Mouse (Mus musculus) midbrain, embryonic 13.5 days (tissue): Measurements from ENCODE around the gene Fmo3. TPM values are rescaled to one million over a fixed set of nuclear protein-coding genes. Genes with fewer than 3 reads are reported as not detected.

ENCODE experiments used
- ATAC-seq: fragments of 200-750 bp; cut with Nextera tagmentation; 2 replicates; pipeline ENCODE4 v1.8.0; 2017; ENCODE audit warnings: mild to moderate bottlenecking, moderate TSS enrichment, moderate library complexity
- H3K27ac ChIP-seq: fragments of 300-500 bp; sonication (generic); 2 replicates; pipeline ENCODE4 v1.5.1; 2015; ENCODE audit warnings: inconsistent platforms, mild to moderate bottlenecking, moderate library complexity
- H3K27me3 ChIP-seq: fragments of 300-500 bp; sonication (generic); 2 replicates; pipeline ENCODE4 v1.6.1; 2015; ENCODE audit warnings: mild to moderate bottlenecking, inconsistent platforms
- H3K36me3 ChIP-seq: fragments of 300-500 bp; sonication (generic); 2 replicates; pipeline ENCODE4 v1.6.1; 2015; ENCODE audit warnings: mild to moderate bottlenecking, inconsistent platforms
- H3K4me1 ChIP-seq: fragments of 300-500 bp; sonication (generic); replicated peaks from 2 replicates; pipeline ENCODE4 v1.6.1; 2015; ENCODE audit warnings: inconsistent platforms
- H3K4me2 ChIP-seq: fragments of 300-500 bp; sonication (generic); replicated peaks from 2 replicates; pipeline ENCODE4 v1.6.1; 2015; ENCODE audit warnings: moderate library complexity, mild to moderate bottlenecking, inconsistent platforms
- H3K4me3 ChIP-seq: fragments of 300-500 bp; sonication (generic); replicated peaks from 2 replicates; pipeline ENCODE4 v1.5.1; 2015; ENCODE audit warnings: mild to moderate bottlenecking, inconsistent platforms
- H3K9ac ChIP-seq: fragments of 300-500 bp; sonication (generic); replicated peaks from 2 replicates; pipeline ENCODE4 v1.6.1; 2015; ENCODE audit warnings: mild to moderate bottlenecking, inconsistent platforms
- H3K9me3 ChIP-seq: fragments of 300-500 bp; sonication (generic); 2 replicates; pipeline ENCODE4 v1.6.1; 2016; ENCODE audit warnings: mild to moderate bottlenecking, inconsistent platforms
- WGBS: fragments of 180-500 bp; shearing (Covaris S2); methylation state at CpG from one replicate; pipeline ENCODE4 v1.1.7; 2015; 5-methylcytosine and 5-hydroxymethylcytosine counted together
- polyA plus RNA-seq: library from polyadenylated mRNA; unstranded; fragments of >200 nt; fragmentation: Nextera tagmentation; extraction: Ambion mirVana; gene quantifications from 2 replicates; pipeline ENCODE4 v1.2.1, GENCODE M21; 2015

Gene Fmo3
- polyA plus RNA-seq, 1 experiment from 2014 or later = not detected

- H3K9ac ChIP-seq = no peak overlapping the region
- peak; percentile 62; the same call in 1 of the 2 replicates for ATAC-seq
- 80% methylated on average over 4 of the region's 4 CpGs for WGBS
- no peaks in the 10 kb centered on the region for H3K27me3 ChIP-seq
- H3K27ac ChIP-seq = no peak overlapping the region
- no peak overlapping the region for H3K4me2 ChIP-seq
- H3K4me1 ChIP-seq = peaks cover 10% of the 10 kb centered on the region; the same call in 1 of the 2 replicates
- H3K4me3 ChIP-seq = no peak overlapping the region
- no peaks in the 10 kb centered on the region for H3K36me3 ChIP-seq
- H3K9me3 ChIP-seq = no peaks in the 10 kb centered on the region
Observed at GRCm38 (mm10) chr1:162946837-162947558, 37.3 kb downstream of the Fmo3 start.

GRCm38 (mm10) chr1:162943700-162944099 is 40.6 kb downstream of the Fmo3 start:
- peaks cover 10% of the 10 kb centered on the region; the same call in 1 of the 2 replicates for H3K4me1 ChIP-seq
- H3K9me3 ChIP-seq = no peaks in the 10 kb centered on the region
- no peak overlapping the region for H3K27ac ChIP-seq
- no peaks in the 10 kb centered on the region for H3K36me3 ChIP-seq
- H3K4me2 ChIP-seq = no peak overlapping the region
- 78% methylated on average over 6 of the region's 6 CpGs for WGBS
- H3K27me3 ChIP-seq = no peaks in the 10 kb centered on the region
- H3K4me3 ChIP-seq = no peak overlapping the region
- ATAC-seq = no peak
- H3K9ac ChIP-seq = no peak overlapping the region

GRCm38 (mm10) chr1:162938696-162939351 is 45.5 kb downstream of the Fmo3 start:
- no peaks in the 10 kb centered on the region for H3K27me3 ChIP-seq
- ATAC-seq = no peak
- H3K4me1 ChIP-seq = no peaks in the 10 kb centered on the region
- no peaks in the 10 kb centered on the region for H3K9me3 ChIP-seq
- H3K36me3 ChIP-seq = no peaks in the 10 kb centered on the region
- H3K4me2 ChIP-seq = no peak overlapping the region
- H3K27ac ChIP-seq = no peak overlapping the region
- WGBS = 91% methylated on average over 4 of the region's 4 CpGs
- H3K9ac ChIP-seq = no peak overlapping the region
- no peak overlapping the region for H3K4me3 ChIP-seq

GRCm38 (mm10) chr1:162937970-162938695 is 46.2 kb downstream of the Fmo3 start:
- H3K4me1 ChIP-seq = no peaks in the 10 kb centered on the region
- no peaks in the 10 kb centered on the region for H3K9me3 ChIP-seq
- H3K36me3 ChIP-seq = no peaks in the 10 kb centered on the region
- H3K9ac ChIP-seq = no peak overlapping the region
- no peak overlapping the region for H3K4me2 ChIP-seq
- 84% methylated on average over 5 of the region's 5 CpGs for WGBS
- no peak overlapping the region for H3K27ac ChIP-seq
- H3K4me3 ChIP-seq = no peak overlapping the region
- H3K27me3 ChIP-seq = no peaks in the 10 kb centered on the region
- ATAC-seq = no peak

GRCm38 (mm10) chr1:162937415-162937814 is 46.9 kb downstream of the Fmo3 start, which contains the start of gene Fmo6:
Gene Fmo6 (minus strand): TSS chr1:162937515.
- no peak within 1 kb of the TSS for H3K27ac ChIP-seq
- ATAC-seq = no peak
- no peak within 1 kb of the TSS for H3K4me2 ChIP-seq
- H3K9ac ChIP-seq = no peak within 1 kb of the TSS
- WGBS = 86% methylated on average over 6 of the region's 6 CpGs
- no peaks in the 10 kb centered on the region for H3K27me3 ChIP-seq
- no peaks in the 10 kb centered on the region for H3K9me3 ChIP-seq
- H3K4me3 ChIP-seq = no peak within 1 kb of the TSS
- no peaks in the 10 kb centered on the region for H3K36me3 ChIP-seq
- H3K4me1 ChIP-seq = no peaks in the 10 kb centered on the region

GRCm38 (mm10) chr1:162934374-162935012 is 49.8 kb downstream of the Fmo3 start:
- Histone ChIP-seq H3K9ac (no peak overlapping the region), H3K27ac (no peak overlapping the region), H3K9me3 (no peaks in the 10 kb centered on the region), H3K27me3 (no peaks in the 10 kb centered on the region), H3K36me3 (no peaks in the 10 kb centered on the region), H3K4me2 (no peak overlapping the region), H3K4me3 (no peak overlapping the region), H3K4me1 (no peaks in the 10 kb centered on the region)
- 84% methylated on average over 4 of the region's 4 CpGs for WGBS
- ATAC-seq = no peak

- no peak for ATAC-seq
- 90% methylated on average over 4 of the region's 4 CpGs for WGBS
Observed at GRCm38 (mm10) chr1:162932386-162932785, 51.9 kb downstream of the Fmo3 start.

GRCm38 (mm10) chr1:162931880-162932279 is 52.4 kb downstream of the Fmo3 start:
- Histone ChIP-seq H3K9ac (no peak overlapping the region), H3K4me3 (no peak overlapping the region), H3K27ac (no peak overlapping the region), H3K9me3 (no peaks in the 10 kb centered on the region), H3K36me3 (no peaks in the 10 kb centered on the region), H3K4me2 (no peak overlapping the region), H3K27me3 (no peaks in the 10 kb centered on the region), H3K4me1 (no peaks in the 10 kb centered on the region)
- WGBS = 87% methylated on average over 5 of the region's 5 CpGs
- no peak for ATAC-seq

More at GRCm38 (mm10) chr1:162932386-162932785, 51.9 kb downstream of the Fmo3 start:
- Histone ChIP-seq H3K36me3 (no peaks in the 10 kb centered on the region), H3K27ac (no peak overlapping the region), H3K4me3 (no peak overlapping the region), H3K4me1 (no peaks in the 10 kb centered on the region), H3K4me2 (no peak overlapping the region), H3K9ac (no peak overlapping the region), H3K27me3 (no peaks in the 10 kb centered on the region), H3K9me3 (no peaks in the 10 kb centered on the region)

GRCm38 (mm10) chr1:162931310-162931875 is 52.9 kb downstream of the Fmo3 start:
- WGBS = 87% methylated on average over 4 of the region's 4 CpGs
- H3K36me3 ChIP-seq = no peaks in the 10 kb centered on the region
- H3K9ac ChIP-seq = no peak overlapping the region
- no peak overlapping the region for H3K4me3 ChIP-seq
- H3K27ac ChIP-seq = no peak overlapping the region
- H3K4me1 ChIP-seq = no peaks in the 10 kb centered on the region
- ATAC-seq = no peak
- H3K27me3 ChIP-seq = no peaks in the 10 kb centered on the region
- no peak overlapping the region for H3K4me2 ChIP-seq
- H3K9me3 ChIP-seq = no peaks in the 10 kb centered on the region

- no peaks in the 10 kb centered on the region for H3K27me3 ChIP-seq
- H3K9me3 ChIP-seq = no peaks in the 10 kb centered on the region
- H3K36me3 ChIP-seq = no peaks in the 10 kb centered on the region
- H3K4me3 ChIP-seq = no peak overlapping the region
- ATAC-seq = no peak
- no peaks in the 10 kb centered on the region for H3K4me1 ChIP-seq
- H3K4me2 ChIP-seq = no peak overlapping the region
- H3K9ac ChIP-seq = no peak overlapping the region
- 71% methylated on average over 2 of the region's 2 CpGs for WGBS
- H3K27ac ChIP-seq = no peak overlapping the region
Observed at GRCm38 (mm10) chr1:162930631-162931030, 53.7 kb downstream of the Fmo3 start.

- no peak overlapping the region for H3K4me2 ChIP-seq
- no peaks in the 10 kb centered on the region for H3K36me3 ChIP-seq
- no peaks in the 10 kb centered on the region for H3K27me3 ChIP-seq
- no peak for ATAC-seq
- H3K9ac ChIP-seq = no peak overlapping the region
- H3K4me1 ChIP-seq = no peaks in the 10 kb centered on the region
- no peak overlapping the region for H3K4me3 ChIP-seq
- 91% methylated on average over 3 of the region's 3 CpGs for WGBS
- no peaks in the 10 kb centered on the region for H3K9me3 ChIP-seq
- H3K27ac ChIP-seq = no peak overlapping the region
Observed at GRCm38 (mm10) chr1:162929146-162929545, 55.2 kb downstream of the Fmo3 start.
